Mouse (Mus musculus) inflammation-experienced regulatory T-cells, adult 6 months (primary cell): ENCODE data around the gene Nxpe5. TPM values are rescaled to one million over a fixed set of nuclear protein-coding genes. Genes with fewer than 3 reads are reported as not detected.

Source experiments
- ATAC-seq: one replicate; pipeline ENCODE4 v1.8.0; 2017
- polyA plus RNA-seq, 3 experiments: library from polyadenylated mRNA; unstranded; fragments of 100-300 nt; shearing (Covaris generic); gene quantifications; one replicate each; pipeline ENCODE4 v1.2.1; 2017

Gene Nxpe5
- polyA plus RNA-seq, 3 experiments from 2014 or later = 0.31 TPM; not detected in 2

- peak; percentile 92 for ATAC-seq
Measured at GRCm38 (mm10) chr5:138279585-138280424, 54.1 kb downstream of the Nxpe5 start, which contains the start of the genes Gm43720, Gpc2 and Stag3. Gene Gm43720 (minus strand): TSS chr5:138279958. Gene Gpc2 (minus strand): TSS chr5:138280005. Gene Stag3 (plus strand): TSS chr5:138280240.

DNA sequence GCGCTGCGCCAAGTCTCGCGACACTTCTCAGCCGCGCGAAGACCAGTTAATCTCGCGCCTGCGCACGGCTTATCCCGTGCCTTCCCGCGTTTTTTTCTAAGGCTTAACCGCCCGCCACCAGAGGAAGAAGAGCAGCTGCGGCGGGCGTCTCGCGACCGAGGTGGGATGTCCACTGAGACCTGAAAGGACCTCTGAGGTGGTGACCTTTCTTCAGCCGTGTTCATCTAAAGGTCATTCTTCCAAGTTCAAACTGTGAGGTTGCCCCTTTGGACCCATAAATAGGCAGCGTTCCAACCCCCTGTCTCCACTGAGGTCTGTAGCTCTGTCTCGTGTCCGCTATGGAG is 54.7 kb downstream of the Nxpe5 start:
- ATAC-seq = no peak

DNA sequence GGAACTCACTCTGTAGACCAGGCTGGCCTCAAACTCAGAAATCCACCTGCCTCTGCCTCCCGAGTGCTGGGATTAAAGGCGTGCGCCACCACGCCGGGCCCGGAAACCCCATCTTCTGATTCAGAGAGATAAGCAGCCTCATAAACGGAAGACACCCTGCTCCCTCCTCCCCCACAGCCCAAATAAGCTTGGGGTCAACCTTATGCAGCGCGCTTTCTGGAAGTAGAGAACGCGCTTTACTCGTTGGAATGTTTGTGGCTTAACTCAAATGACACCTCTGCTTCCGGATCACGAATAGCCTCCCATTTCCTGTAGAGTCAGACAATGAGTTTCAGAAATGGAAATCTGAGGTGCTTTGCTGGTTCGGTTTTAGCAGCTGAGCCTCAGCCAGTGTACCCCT is 55.1 kb downstream of the Nxpe5 start:
- ATAC-seq = no peak

- ATAC-seq = no peak
Measured at GRCm38 (mm10) chr5:138281798-138282197, 56.1 kb downstream of the Nxpe5 start.

GRCm38 (mm10) chr5:138283540-138283939 is 57.8 kb downstream of the Nxpe5 start:
- ATAC-seq = no peak

DNA sequence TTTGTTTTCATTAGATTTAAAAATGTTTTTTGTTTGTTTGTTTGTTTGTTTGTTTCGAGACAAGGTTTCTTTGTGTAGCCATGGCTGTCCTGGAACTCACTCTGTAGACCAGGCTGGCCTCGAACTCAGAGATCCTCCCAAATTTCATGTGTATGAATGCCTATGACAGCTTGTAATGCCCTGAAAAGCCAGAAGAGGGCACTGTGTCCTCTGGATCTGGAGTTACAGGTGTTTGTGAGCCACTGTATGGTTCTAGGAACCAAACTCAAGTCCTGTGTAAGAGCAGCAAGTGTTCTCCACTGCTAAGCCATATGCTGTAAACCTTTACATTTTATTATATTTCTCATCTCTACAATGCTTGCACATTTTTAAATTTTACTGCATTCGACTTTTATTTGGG is 62.2 kb downstream of the Nxpe5 start:
- no peak for ATAC-seq

DNA sequence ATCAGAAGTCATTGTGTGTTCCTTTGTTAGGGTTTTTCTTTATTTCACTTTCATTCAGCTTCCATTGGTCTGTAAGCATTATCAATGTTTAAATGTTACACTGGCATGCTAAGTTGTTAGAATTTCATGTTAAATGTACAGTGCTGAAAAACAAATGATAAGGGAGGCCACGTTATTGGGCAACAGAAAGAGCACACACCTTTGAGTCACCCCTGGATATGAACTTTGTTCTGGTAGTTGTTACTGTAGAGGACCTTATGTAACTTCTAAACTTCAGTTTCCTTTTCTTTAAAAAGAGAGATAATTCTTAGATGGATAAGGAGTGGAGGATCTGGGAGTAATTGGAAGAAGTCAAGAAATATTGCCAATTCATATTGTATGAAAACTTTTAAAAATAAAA is 65.9 kb downstream of the Nxpe5 start:
- no peak for ATAC-seq

GRCm38 (mm10) chr5:138294158-138294557 is 68.5 kb downstream of the Nxpe5 start:
- no peak for ATAC-seq

GRCm38 (mm10) chr5:138299613-138300012 is 73.9 kb downstream of the Nxpe5 start:
- no peak for ATAC-seq

Other genes with a start within 250 kb of the Nxpe5 start
- gene Azgp1, start 244.4 kb upstream of the Nxpe5 start, polyA plus RNA-seq = not detected
- gene Smok3a, start 204.6 kb upstream of the Nxpe5 start, polyA plus RNA-seq = not detected
- gene Smok3b, start 204.5 kb upstream of the Nxpe5 start, polyA plus RNA-seq = not detected
- gene Smok3c, start 172.7 kb upstream of the Nxpe5 start, polyA plus RNA-seq = not detected
- 10 to 100 TPM in 2 of 3 experiments, 1 to 10 TPM in 1; 9.7 to 11.1 (median 11.0) TPM for gene Zkscan1, start 140.8 kb upstream of the Nxpe5 start, polyA plus RNA-seq
- 10 to 100 TPM; 18.6 to 21.0 (median 19.1) TPM for gene Zscan21, start 109.0 kb upstream of the Nxpe5 start, polyA plus RNA-seq
- 10 to 100 TPM in 1 of 3 experiments, 1 to 10 TPM in 2; 9.5 to 17.9 (median 9.8) TPM for gene Zfp113, start 70.2 kb upstream of the Nxpe5 start, polyA plus RNA-seq
- gene Cops6, start 64.8 kb upstream of the Nxpe5 start, polyA plus RNA-seq = 100 to 1,000 TPM; 199 to 212 (median 207) TPM
- 1 to 10 TPM; 4.9 to 7.5 (median 7.4) TPM for gene Ap4m1, start 53.9 kb upstream of the Nxpe5 start, polyA plus RNA-seq
- 10 to 100 TPM; 47.6 to 94.8 (median 56.4) TPM for gene Mcm7, start 53.5 kb upstream of the Nxpe5 start, polyA plus RNA-seq
- gene Taf6, start 38.4 kb upstream of the Nxpe5 start, polyA plus RNA-seq = 10 to 100 TPM; 56.3 to 64.3 (median 58.1) TPM
- gene Cnpy4, start 38.4 kb upstream of the Nxpe5 start, polyA plus RNA-seq = 10 to 100 TPM; 49.4 to 55.0 (median 54.5) TPM
- under 1 TPM in 1 of 3 experiments, not detected in 2; 0.55 TPM for gene Mblac1, start 31.6 kb upstream of the Nxpe5 start, polyA plus RNA-seq
- gene Lamtor4, start 29.6 kb downstream of the Nxpe5 start, polyA plus RNA-seq = 100 to 1,000 TPM; 113 to 131 (median 127) TPM
- gene BC037034, start 38.1 kb downstream of the Nxpe5 start, polyA plus RNA-seq = 1 to 10 TPM; 4.1 to 7.4 (median 5.8) TPM
- under 1 TPM in 2 of 3 experiments, not detected in 1; 0.55 to 0.61 TPM for gene Gal3st4, start 46.9 kb downstream of the Nxpe5 start, polyA plus RNA-seq
- under 1 TPM in 1 of 3 experiments, not detected in 2; 0.16 TPM for gene Gm43720, start 54.1 kb downstream of the Nxpe5 start, polyA plus RNA-seq
- gene Gpc2, start 54.1 kb downstream of the Nxpe5 start, polyA plus RNA-seq = under 1 TPM in 2 of 3 experiments, not detected in 1; 0.14 to 0.35 TPM
- not detected for gene Stag3, start 54.3 kb downstream of the Nxpe5 start, polyA plus RNA-seq
- gene Pvrig, start 116.1 kb downstream of the Nxpe5 start, polyA plus RNA-seq = 10 to 100 TPM; 10.6 to 25.4 (median 13.9) TPM
- gene Zfp157, start 215.6 kb downstream of the Nxpe5 start, polyA plus RNA-seq = 10 to 100 TPM; 17.6 to 23.7 (median 23.5) TPM